Mouse (Mus musculus): ENCODE data around the gene Rufy3.

The Rufy3 gene

GRCm38 (mm10) chr5:88629125-88629524 is 64.3 kb downstream of the Rufy3 start:
- DNase-seq (ENCODE audit: low spot score in 2 of 2), result peak in 1 of 2 experiments; percentile 11

GRCm38 (mm10) chr5:88629987-88630386 is 65.1 kb downstream of the Rufy3 start:
- DNase-seq (ENCODE audit: low spot score in 2 of 2), result peak in 1 of 2 experiments; percentile 9

GRCm38 (mm10) chr5:88630883-88631282 is 66.0 kb downstream of the Rufy3 start:
- peak in 1 of 2 experiments; percentile 36 for DNase-seq (ENCODE audit: low spot score in 2 of 2)

- DNase-seq (ENCODE audit: low spot score in 2 of 2), result peak in 1 of 2 experiments; percentile 10
These were observed 66.7 kb downstream of the Rufy3 start for GRCm38 (mm10) chr5:88631545-88631944.

GRCm38 (mm10) chr5:88632463-88632862 is 67.6 kb downstream of the Rufy3 start:
- DNase-seq (ENCODE audit: low spot score in 2 of 2), result peak in 1 of 2 experiments; percentile 18

GRCm38 (mm10) chr5:88634076-88634475 is 69.2 kb downstream of the Rufy3 start:
- no peak for DNase-seq (ENCODE audit: low spot score in 2 of 2)

GRCm38 (mm10) chr5:88642786-88643185 is 77.9 kb downstream of the Rufy3 start:
- DNase-seq (ENCODE audit: low spot score in 2 of 2), result no peak

- no peak for DNase-seq (ENCODE audit: low spot score in 2 of 2)
These were observed 78.7 kb downstream of the Rufy3 start for GRCm38 (mm10) chr5:88643491-88643890.

GRCm38 (mm10) chr5:88644901-88645300 is 80.1 kb downstream of the Rufy3 start:
- DNase-seq (ENCODE audit: low spot score in 2 of 2), result no peak

GRCm38 (mm10) chr5:88645405-88645804 is 80.6 kb downstream of the Rufy3 start:
- DNase-seq (ENCODE audit: low spot score in 2 of 2), result no peak

GRCm38 (mm10) chr5:88649250-88650173 is 84.7 kb downstream of the Rufy3 start:
- DNase-seq (ENCODE audit: low spot score in 2 of 2), result no peak

- no peak for DNase-seq (ENCODE audit: low spot score in 2 of 2)
These were observed 87.7 kb downstream of the Rufy3 start for GRCm38 (mm10) chr5:88652589-88652988.

- DNase-seq (ENCODE audit: low spot score in 2 of 2), result no peak
These were observed 93.0 kb downstream of the Rufy3 start for GRCm38 (mm10) chr5:88657868-88658267.

- DNase-seq (ENCODE audit: low spot score in 2 of 2), result no peak
These were observed 98.3 kb downstream of the Rufy3 start for GRCm38 (mm10) chr5:88663151-88663550.

GRCm38 (mm10) chr5:88663875-88664274 is 99.0 kb downstream of the Rufy3 start:
- no peak for DNase-seq (ENCODE audit: low spot score in 2 of 2)

- DNase-seq (ENCODE audit: low spot score in 2 of 2), result peak; percentile 47 to 49
These were observed 110.0 kb downstream of the Rufy3 start for GRCm38 (mm10) chr5:88674703-88675442.

GRCm38 (mm10) chr5:88675443-88676387 is 110.9 kb downstream of the Rufy3 start, which contains the start of gene Grsf1:
Grsf1 (minus strand) TSS chr5:88676171.
- DNase-seq (ENCODE audit: low spot score in 2 of 2), result peak; percentile 93

GRCm38 (mm10) chr5:88678929-88679328 is 114.1 kb downstream of the Rufy3 start:
- DNase-seq (ENCODE audit: low spot score in 2 of 2), result no peak

- DNase-seq (ENCODE audit: low spot score in 2 of 2), result no peak
These were observed 114.5 kb downstream of the Rufy3 start for GRCm38 (mm10) chr5:88679341-88679740.

- no peak for DNase-seq (ENCODE audit: low spot score in 2 of 2)
These were observed 115.7 kb downstream of the Rufy3 start for GRCm38 (mm10) chr5:88680567-88680966.

- DNase-seq (ENCODE audit: low spot score in 2 of 2), result no peak
These were observed 118.9 kb downstream of the Rufy3 start for GRCm38 (mm10) chr5:88683706-88684105.

Measured in right cerebral cortex, postnatal 10 days (tissue).